ENCODE assay signal across 8 mouse cellular contexts in genomic region chr3:86547251-86547791, GRCm38 (mm10). TPM values are rescaled to one million over a fixed set of nuclear protein-coding genes. Genes with fewer than 3 reads are reported as not detected.
DNase-seq lines count a peak whose midpoint lies in the region; ATAC-seq and TF ChIP-seq lines count a peak whose summit lies in the region.

No protein-coding gene starts in this region.

- no peak overlapping the region for H3K9ac ChIP-seq in forebrain, embryonic 11.5 days (ENCODE audit: low read length)
- H3K9ac ChIP-seq in intestine, postnatal 0 days (ENCODE audit: low read depth, low read length): peak overlapping the region; percentile 85

- ATAC-seq in forebrain, embryonic 11.5 days (replicated peaks; ENCODE audit: low FRiP score): no peak
- ATAC-seq in intestine, postnatal 0 days: no peak

- DNase-seq in kidney, postnatal 10 days: peak; percentile 20
- DNase-seq in kidney, adult 2 months: no peak
- DNase-seq in ZHBTc4 (ENCODE audit: low read depth, low spot score): peak; percentile 58
- peak; percentile 65 for DNase-seq in forebrain, embryonic 11.5 days (ENCODE audit: low spot score)
- peak; percentile 43 for DNase-seq in naive thymus-derived CD4-positive, alpha-beta T cell, adult 2 months (ENCODE audit: low read depth)
- no peak for DNase-seq in urinary bladder, adult 2 months (ENCODE audit: low spot score)
- DNase-seq in layer of hippocampus, adult 11-12 months (ENCODE audit: low spot score): no peak

- TF ChIP-seq POLR2A in kidney, adult 2 months (IDR thresholded peaks at IDR 0.05; ENCODE audit: low read depth, low read length): no peak

- no peaks in the 10 kb centered on the region for H3K9me3 ChIP-seq in forebrain, embryonic 11.5 days (ENCODE audit: control insufficient read depth, low read length)
- H3K9me3 ChIP-seq in intestine, postnatal 0 days (ENCODE audit: control insufficient read depth): no peaks in the 10 kb centered on the region

- H3K36me3 ChIP-seq in kidney, adult 2 months (ENCODE audit: control insufficient read depth, insufficient read depth, low read length): peaks cover 1% of the 10 kb centered on the region; the same call in 1 of the 2 replicates
- H3K36me3 ChIP-seq in forebrain, embryonic 11.5 days (ENCODE audit: control insufficient read depth, insufficient read depth, low read length): no peaks in the 10 kb centered on the region
- peaks cover 10% of the 10 kb centered on the region; the same call in 1 of the 2 replicates for H3K36me3 ChIP-seq in intestine, postnatal 0 days (ENCODE audit: control insufficient read depth, insufficient read depth)

- 57% methylated on average over 42 of the region's 42 CpGs for WGBS in kidney, adult 2 months
- WGBS in forebrain, embryonic 11.5 days: under 1% methylated on average over 42 of the region's 42 CpGs
- 19% methylated on average over 42 of the region's 42 CpGs for WGBS in intestine, postnatal 0 days

- H3K27me3 ChIP-seq in kidney, adult 2 months (replicated peaks; ENCODE audit: control insufficient read depth, insufficient read depth, low read length): no peaks in the 10 kb centered on the region
- H3K27me3 ChIP-seq in forebrain, embryonic 11.5 days (ENCODE audit: control insufficient read depth, insufficient read depth, low read length): peaks cover 65% of the 10 kb centered on the region
- H3K27me3 ChIP-seq in intestine, postnatal 0 days (replicated peaks; ENCODE audit: control insufficient read depth, insufficient read depth, low read length): no peaks in the 10 kb centered on the region

- no peak for TF ChIP-seq CTCF in kidney, adult 2 months (conservative IDR thresholded peaks at IDR 0.05; ENCODE audit: insufficient read depth, insufficient read length, low read depth, low read length)
- TF ChIP-seq CTCF in intestine, postnatal 0 days (IDR thresholded peaks at IDR 0.05; ENCODE audit: low read depth): no peak

- H3K4me2 ChIP-seq in forebrain, embryonic 11.5 days (ENCODE audit: low read depth, low read length, severe bottlenecking): peak overlapping the region; percentile 47
- H3K4me2 ChIP-seq in intestine, postnatal 0 days (replicated peaks; ENCODE audit: low read depth): peak overlapping the region; percentile 37

- H3K27ac ChIP-seq in kidney, adult 2 months (ENCODE audit: insufficient read depth, low read depth, low read length): no peak overlapping the region
- no peak overlapping the region for H3K27ac ChIP-seq in forebrain, embryonic 11.5 days (ENCODE audit: low read depth, low read length)
- H3K27ac ChIP-seq in intestine, postnatal 0 days (ENCODE audit: low read depth, low read length): peak overlapping the region; percentile 80

- H3K4me1 ChIP-seq in kidney, adult 2 months (ENCODE audit: control insufficient read depth, insufficient read depth, low read length): no peaks in the 10 kb centered on the region
- H3K4me1 ChIP-seq in forebrain, embryonic 11.5 days (replicated peaks; ENCODE audit: control insufficient read depth, insufficient read depth, low read length): peaks cover 8% of the 10 kb centered on the region; the same call in 1 of the 2 replicates
- H3K4me1 ChIP-seq in intestine, postnatal 0 days (replicated peaks; ENCODE audit: control insufficient read depth, insufficient read depth, low read length): no peaks in the 10 kb centered on the region

- H3K4me3 ChIP-seq in kidney, adult 2 months (ENCODE audit: insufficient read depth, low read depth, low read length): no peak overlapping the region
- peak overlapping the region; percentile 26 for H3K4me3 ChIP-seq in forebrain, embryonic 11.5 days (ENCODE audit: low read depth, low read length)
- peak overlapping the region; percentile 56 for H3K4me3 ChIP-seq in intestine, postnatal 0 days (ENCODE audit: low read depth, low read length)

RNA-seq across cellular contexts. Expression of gene Mab21l2, which starts 1.1 kb away (rescaled TPM):
- polyA plus RNA-seq in kidney, adult 2 months (2012; rRNA removed): 0.05 and 0.08 TPM in 2 replicates
- polyA plus RNA-seq in forebrain, embryonic 11.5 days (2014; fragmentation: Nextera tagmentation; extraction: Ambion mirVana): 7.1 and 7.5 TPM in 2 replicates
- 37.2 and 38.9 TPM in 2 replicates for polyA plus RNA-seq in intestine, postnatal 0 days (2015; fragmentation: Nextera tagmentation; extraction: Ambion mirVana)
- 1.7 and 2.0 TPM in 2 replicates for polyA plus RNA-seq in urinary bladder, adult 2 months (2012; rRNA removed)

Comparison
In these comparisons a context has a peak if more than half of its experiments do, and no peak if none do; other contexts are left out.
1. DNase-seq: peak in kidney, postnatal 10 days (single experiment), ZHBTc4 (single experiment), forebrain, embryonic 11.5 days (single experiment) and naive thymus-derived CD4-positive, alpha-beta T cell, adult 2 months (single experiment); none in kidney, adult 2 months (single experiment), urinary bladder, adult 2 months (single experiment) and layer of hippocampus, adult 11-12 months (single experiment).